Mouse (Mus musculus) embryonic facial prominence, embryonic 12.5 days (tissue): ENCODE measurements around the gene Cfap54. TPM values are rescaled to one million over a fixed set of nuclear protein-coding genes. Genes with fewer than 3 reads are reported as not detected.

Experiments used
- ATAC-seq: fragments of 200-750 bp; cut with Nextera tagmentation; 2 replicates; pipeline ENCODE4 v1.8.0; 2017; ENCODE audit not compliant: insufficient number of reproducible peaks, insufficient read depth, low FRiP score, low TSS enrichment
- H3K27ac ChIP-seq: fragments of 300-500 bp; sonication (generic); 2 replicates; pipeline ENCODE4 v1.5.1; 2016; ENCODE audit warnings: mild to moderate bottlenecking
- H3K27me3 ChIP-seq: fragments of 300-500 bp; sonication (generic); 2 replicates; pipeline ENCODE4 v1.6.1; 2016; ENCODE audit warnings: mild to moderate bottlenecking, moderate library complexity
- H3K36me3 ChIP-seq: fragments of 300-500 bp; sonication (generic); 2 replicates; pipeline ENCODE4 v1.6.1; 2016; ENCODE audit warnings: mild to moderate bottlenecking
- H3K4me1 ChIP-seq: fragments of 300-500 bp; sonication (generic); 2 replicates; pipeline ENCODE4 v1.6.1; 2016
- H3K4me2 ChIP-seq: fragments of 300-500 bp; sonication (generic); replicated peaks from 2 replicates; pipeline ENCODE4 v1.6.1; 2016; ENCODE audit warnings: mild to moderate bottlenecking, moderate library complexity
- H3K4me3 ChIP-seq: fragments of 300-500 bp; sonication (generic); 2 replicates; pipeline ENCODE4 v1.5.1; 2016; ENCODE audit warnings: mild to moderate bottlenecking
- H3K9ac ChIP-seq: fragments of 300-500 bp; sonication (generic); 2 replicates; pipeline ENCODE4 v1.6.1; 2016; ENCODE audit warnings: mild to moderate bottlenecking, moderate library complexity
- H3K9me3 ChIP-seq: fragments of 300-500 bp; sonication (generic); 2 replicates; pipeline ENCODE4 v1.6.1; 2016; ENCODE audit warnings: mild to moderate bottlenecking, moderate library complexity
- WGBS: fragments of 180-500 bp; shearing (Covaris S2); methylation state at CpG from one replicate; pipeline ENCODE4 v1.1.7; 2016; 5-methylcytosine and 5-hydroxymethylcytosine counted together
- polyA plus RNA-seq: library from polyadenylated mRNA; unstranded; fragments of >200 nt; fragmentation: Nextera tagmentation; extraction: Ambion mirVana; gene quantifications from 2 replicates; pipeline ENCODE4 v1.2.1, GENCODE M21; 2016

Cfap54 gene
- polyA plus RNA-seq, 1 experiment from 2014 or later, result 0.28 TPM

DNA sequence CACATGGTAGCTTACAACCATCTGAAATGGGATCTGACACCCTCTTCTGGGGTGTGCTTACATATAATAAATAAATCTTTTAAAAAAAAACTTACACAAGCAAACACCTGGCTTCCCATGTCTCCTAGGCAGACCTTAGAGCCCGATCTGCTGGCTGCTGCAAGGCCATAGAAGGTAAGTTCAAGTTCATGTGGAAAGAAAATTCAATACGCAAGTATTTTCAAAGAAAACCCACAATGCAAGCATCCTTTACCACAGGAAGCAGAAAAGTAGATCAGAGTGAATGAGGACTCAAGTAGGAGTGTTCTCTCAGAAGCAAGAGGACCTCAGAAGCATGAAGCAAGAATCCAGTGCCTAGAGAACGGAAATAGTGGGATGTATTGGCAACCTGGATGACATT, 39.6 kb downstream of the Cfap54 start:
- 82% methylated on average over 3 of the region's 3 CpGs for WGBS
- Histone ChIP-seq H3K36me3 (no peaks in the 10 kb centered on the region), H3K4me1 (0 out of 2 replicates have a peak, but pooled peaks cover 3% of the 10 kb centered on the region), H3K27ac (no peak overlapping the region), H3K9me3 (no peaks in the 10 kb centered on the region), H3K4me2 (no peak overlapping the region), H3K27me3 (no peaks in the 10 kb centered on the region), H3K9ac (no peak overlapping the region), H3K4me3 (no peak overlapping the region)
- no peak for ATAC-seq

DNA sequence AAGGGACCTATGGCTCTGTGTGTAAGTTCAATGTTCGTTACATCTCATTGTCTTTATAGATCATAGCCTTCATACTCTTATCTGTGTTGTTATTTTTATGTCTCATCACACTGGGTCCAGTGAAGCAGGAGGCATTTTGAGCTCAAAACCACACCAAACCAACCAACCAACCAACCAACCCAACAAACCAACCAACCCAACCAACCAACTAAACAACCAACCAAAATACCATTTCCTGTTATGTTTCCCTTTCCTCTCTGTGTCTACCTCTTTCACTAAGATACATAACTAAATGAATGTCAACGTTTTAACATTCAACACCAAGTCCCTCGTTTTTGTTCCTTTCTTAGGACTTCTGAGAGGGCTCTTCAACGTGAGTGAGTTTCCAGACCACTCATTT, 40.0 kb downstream of the Cfap54 start:
- Histone ChIP-seq H3K4me3 (no peak overlapping the region), H3K9me3 (no peaks in the 10 kb centered on the region), H3K9ac (no peak overlapping the region), H3K4me1 (0 out of 2 replicates have a peak, but pooled peaks cover 3% of the 10 kb centered on the region), H3K36me3 (no peaks in the 10 kb centered on the region), H3K27me3 (no peaks in the 10 kb centered on the region), H3K27ac (no peak overlapping the region), H3K4me2 (no peak overlapping the region)
- 71% methylated on average over 4 of the region's 4 CpGs for WGBS
- ATAC-seq, result no peak

DNA sequence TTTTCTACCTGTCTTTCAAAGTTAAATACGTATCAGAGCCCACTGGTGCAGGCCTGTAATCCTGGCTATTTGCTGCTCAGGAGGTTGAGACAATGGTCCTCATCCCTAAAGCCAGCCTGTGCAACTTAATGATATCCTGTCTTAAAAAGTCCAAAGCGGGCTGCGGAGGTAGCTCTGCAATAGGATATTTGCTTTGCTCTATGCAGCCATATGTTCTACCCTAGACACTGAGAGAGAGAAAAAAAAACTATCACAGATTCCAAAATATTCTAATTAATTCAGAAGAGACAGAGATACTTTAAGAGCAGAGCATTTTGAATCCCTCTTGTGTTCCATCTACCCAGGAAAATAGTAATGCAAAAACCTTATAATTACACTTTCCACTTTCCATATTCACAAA, 44.9 kb downstream of the Cfap54 start:
- 76% methylated on average over 3 of the region's 3 CpGs for WGBS

DNA sequence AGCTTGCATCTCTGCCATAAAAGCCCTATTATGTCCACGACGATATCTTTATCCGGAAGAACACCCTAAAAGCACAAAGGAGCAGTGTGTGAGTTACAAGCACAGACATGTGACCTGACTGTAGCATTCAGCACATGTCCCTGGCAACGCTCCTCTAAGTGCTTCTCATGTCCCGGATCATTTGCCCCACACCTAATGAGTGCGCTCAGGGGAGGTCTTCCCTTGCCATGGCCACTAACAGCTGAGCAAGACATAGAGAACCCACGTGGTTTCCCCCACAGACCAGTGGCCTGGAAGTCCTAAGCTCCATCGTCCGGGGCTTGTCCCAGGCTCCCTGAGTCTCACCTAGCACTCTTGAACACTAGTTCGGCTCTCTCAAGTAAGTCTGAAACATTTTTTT, 45.9 kb downstream of the Cfap54 start:
- no peaks in the 10 kb centered on the region for H3K27me3 ChIP-seq
- H3K4me3 ChIP-seq, result no peak overlapping the region
- no peaks in the 10 kb centered on the region for H3K9me3 ChIP-seq
- no peak for ATAC-seq
- H3K4me1 ChIP-seq, result 0 out of 2 replicates have a peak, but pooled peaks cover 3% of the 10 kb centered on the region
- 54% methylated on average over 10 of the region's 10 CpGs for WGBS
- H3K4me2 ChIP-seq, result no peak overlapping the region
- H3K27ac ChIP-seq, result no peak overlapping the region
- H3K36me3 ChIP-seq, result no peaks in the 10 kb centered on the region
- no peak overlapping the region for H3K9ac ChIP-seq

More for the DNA sequence above, 44.9 kb downstream of the Cfap54 start:
- Histone ChIP-seq H3K27me3 (no peaks in the 10 kb centered on the region), H3K4me3 (no peak overlapping the region), H3K4me1 (0 out of 2 replicates have a peak, but pooled peaks cover 3% of the 10 kb centered on the region), H3K36me3 (no peaks in the 10 kb centered on the region), H3K9me3 (no peaks in the 10 kb centered on the region), H3K4me2 (no peak overlapping the region), H3K9ac (no peak overlapping the region), H3K27ac (no peak overlapping the region)
- no peak for ATAC-seq

DNA sequence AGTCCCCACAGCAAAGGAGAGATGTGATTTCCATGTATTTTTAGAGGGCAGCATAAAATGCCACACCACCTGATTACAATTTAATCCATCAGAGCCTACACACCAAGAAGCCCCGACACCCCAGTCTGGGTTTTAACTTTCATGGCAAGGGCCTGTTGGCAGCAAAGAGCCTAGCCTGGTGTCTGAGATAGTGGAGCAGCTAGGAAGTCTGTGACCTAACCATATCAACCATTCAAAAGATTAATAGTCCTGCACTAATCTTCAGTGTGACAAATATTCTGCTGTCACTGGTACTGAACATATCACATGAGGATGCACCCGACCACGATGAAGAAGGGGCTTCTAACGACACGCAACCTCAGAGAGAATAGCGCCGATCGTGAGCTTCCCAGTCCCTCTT, 58.1 kb downstream of the Cfap54 start:
- Histone ChIP-seq H3K27ac (no peak overlapping the region), H3K4me1 (0 out of 2 replicates have a peak, but pooled peaks cover 4% of the 10 kb centered on the region), H3K4me2 (no peak overlapping the region), H3K9me3 (no peaks in the 10 kb centered on the region), H3K4me3 (no peak overlapping the region), H3K9ac (no peak overlapping the region), H3K27me3 (no peaks in the 10 kb centered on the region), H3K36me3 (no peaks in the 10 kb centered on the region)
- WGBS, result 75% methylated on average over 8 of the region's 8 CpGs
- no peak for ATAC-seq

DNA sequence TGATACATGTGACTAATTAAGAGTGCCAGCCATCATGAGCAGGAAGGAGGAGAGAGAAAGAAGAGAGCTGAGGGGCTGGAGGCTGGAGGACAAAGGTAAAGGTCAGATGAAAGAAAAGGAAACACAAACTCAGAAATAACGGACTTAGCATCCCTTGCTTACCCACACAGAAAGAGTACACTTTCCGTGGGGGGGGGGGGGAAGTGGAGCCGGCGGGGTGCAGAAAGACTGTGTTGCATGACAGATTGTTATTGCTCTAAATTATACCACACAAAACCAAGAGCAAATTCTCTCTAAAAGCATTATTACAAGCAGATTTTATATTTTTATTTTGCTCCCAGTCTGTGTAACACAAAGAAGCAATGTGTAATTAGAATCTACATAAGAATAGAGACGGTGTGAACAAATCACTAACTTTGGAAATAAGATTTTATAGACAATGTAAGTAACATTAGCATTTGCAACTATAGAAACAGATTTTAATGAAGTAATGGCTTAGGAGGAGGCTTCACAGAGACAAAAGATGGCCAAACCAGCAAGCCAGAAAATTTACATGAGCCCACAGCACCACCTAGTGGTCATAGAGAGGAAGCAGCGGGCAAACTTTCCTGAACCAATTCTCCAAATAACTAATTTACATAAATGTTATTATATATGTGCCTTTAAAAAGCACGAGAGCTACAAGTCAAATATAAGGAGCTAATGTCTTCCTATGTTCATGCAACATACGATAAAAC, 67.2 kb downstream of the Cfap54 start:
- Histone ChIP-seq H3K9me3 (no peaks in the 10 kb centered on the region; the same call in 1 of the 2 replicates), H3K27me3 (no peaks in the 10 kb centered on the region), H3K4me3 (no peak overlapping the region), H3K9ac (no peak overlapping the region), H3K36me3 (no peaks in the 10 kb centered on the region), H3K4me2 (no peak overlapping the region), H3K27ac (no peak overlapping the region), H3K4me1 (no peaks in the 10 kb centered on the region)
- WGBS, result 36% methylated on average over 8 of the region's 8 CpGs
- no peak for ATAC-seq

DNA sequence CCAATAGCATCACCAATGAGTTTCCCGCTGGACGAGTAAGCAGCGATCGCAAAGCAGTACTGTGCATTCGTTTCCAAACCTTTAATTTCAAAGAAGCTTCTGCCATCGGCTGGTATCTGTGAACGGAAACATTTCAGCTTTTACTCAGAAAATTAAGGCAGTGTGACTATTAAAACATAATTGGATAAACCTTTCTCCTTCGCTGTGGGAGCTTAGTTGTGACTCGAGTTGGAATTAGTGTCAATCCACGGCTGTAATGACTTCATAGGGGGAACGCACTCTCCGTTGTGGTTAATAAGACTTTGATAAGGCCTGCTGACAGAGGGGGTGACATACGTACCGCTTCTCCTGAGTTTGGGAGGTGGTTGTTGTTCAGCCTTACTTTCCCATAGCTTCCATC, 70.3 kb downstream of the Cfap54 start:
- 81% methylated on average over 14 of the region's 14 CpGs for WGBS
- Histone ChIP-seq H3K9me3 (no peaks in the 10 kb centered on the region; the same call in 1 of the 2 replicates), H3K27ac (no peak overlapping the region), H3K27me3 (no peaks in the 10 kb centered on the region), H3K36me3 (no peaks in the 10 kb centered on the region), H3K4me3 (no peak overlapping the region), H3K4me1 (no peaks in the 10 kb centered on the region), H3K9ac (no peak overlapping the region), H3K4me2 (no peak overlapping the region)
- no peak for ATAC-seq

DNA sequence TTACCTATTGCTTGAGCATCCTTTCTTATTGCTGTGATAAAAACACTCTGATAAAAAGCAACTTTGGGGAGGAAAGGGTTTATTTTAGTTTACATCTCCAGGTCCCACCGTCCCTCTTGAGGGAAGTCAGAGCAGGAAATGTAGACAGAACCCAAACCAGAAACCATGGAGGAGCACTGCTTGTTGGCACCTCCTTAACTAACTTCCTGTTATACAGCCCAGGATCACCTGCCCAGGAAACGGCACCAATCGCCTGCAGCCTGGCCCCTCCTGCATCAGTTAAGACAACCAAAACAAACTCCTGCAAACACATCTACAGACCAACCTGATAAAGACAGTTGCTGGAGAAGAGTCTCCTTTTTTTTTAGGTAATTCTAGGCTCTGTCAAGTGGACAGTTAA, 74.4 kb downstream of the Cfap54 start:
- Histone ChIP-seq H3K4me1 (no peaks in the 10 kb centered on the region), H3K9me3 (no peaks in the 10 kb centered on the region), H3K9ac (no peak overlapping the region), H3K36me3 (no peaks in the 10 kb centered on the region), H3K4me2 (no peak overlapping the region), H3K27me3 (no peaks in the 10 kb centered on the region), H3K27ac (no peak overlapping the region), H3K4me3 (no peak overlapping the region)
- ATAC-seq, result no peak
- 63% methylated on average over 3 of the region's 3 CpGs for WGBS

DNA sequence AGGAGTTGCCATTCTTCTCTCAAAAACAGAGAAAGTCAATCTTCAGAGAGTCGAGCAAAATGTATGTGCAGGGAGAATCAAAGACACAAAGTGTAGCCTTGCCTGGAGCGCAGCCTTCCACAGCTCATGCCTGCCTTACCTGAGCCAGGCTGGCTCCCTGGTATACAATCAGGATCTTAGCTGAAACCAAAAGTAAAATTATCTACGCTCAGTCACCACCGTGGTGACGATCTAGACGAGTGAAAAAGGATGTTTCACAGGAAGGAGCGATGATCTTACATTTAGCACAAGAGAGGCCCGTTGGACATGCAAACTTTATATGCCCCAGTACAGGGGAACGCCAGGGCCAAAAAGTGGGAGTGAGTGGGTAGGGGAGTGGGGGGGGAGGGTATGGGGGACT, 75.0 kb downstream of the Cfap54 start:
- WGBS, result 82% methylated on average over 9 of the region's 9 CpGs
- no peak overlapping the region for H3K9ac ChIP-seq
- H3K4me1 ChIP-seq, result no peaks in the 10 kb centered on the region
- no peaks in the 10 kb centered on the region for H3K27me3 ChIP-seq
- no peak for ATAC-seq
- H3K4me2 ChIP-seq, result no peak overlapping the region
- no peak overlapping the region for H3K27ac ChIP-seq
- H3K4me3 ChIP-seq, result no peak overlapping the region
- no peaks in the 10 kb centered on the region for H3K9me3 ChIP-seq
- no peaks in the 10 kb centered on the region for H3K36me3 ChIP-seq

DNA sequence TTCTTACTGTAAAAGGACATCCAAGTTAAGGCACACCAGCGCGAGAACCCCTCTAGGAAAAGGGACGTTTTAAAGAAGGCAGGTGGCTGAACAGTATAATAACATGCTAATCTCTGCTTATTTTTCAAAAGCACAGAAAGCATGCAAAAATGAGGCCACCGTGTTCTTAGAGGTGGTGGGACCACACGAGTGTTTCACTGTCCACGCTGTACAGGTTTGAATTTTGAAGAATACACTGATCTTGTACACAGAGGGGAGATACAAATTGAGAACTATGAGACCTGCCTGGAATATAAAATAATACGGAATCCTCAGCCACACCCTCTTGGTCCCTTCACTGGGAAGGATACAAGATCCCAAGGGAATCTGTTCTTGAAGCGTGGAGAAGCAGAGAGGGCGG, 82.9 kb downstream of the Cfap54 start:
- 84% methylated on average over 9 of the region's 9 CpGs for WGBS
- no peak overlapping the region for H3K27ac ChIP-seq
- no peak for ATAC-seq
- H3K4me1 ChIP-seq, result no peaks in the 10 kb centered on the region
- no peaks in the 10 kb centered on the region for H3K9me3 ChIP-seq
- no peak overlapping the region for H3K4me2 ChIP-seq
- H3K27me3 ChIP-seq, result no peaks in the 10 kb centered on the region
- H3K9ac ChIP-seq, result no peak overlapping the region
- H3K36me3 ChIP-seq, result no peaks in the 10 kb centered on the region
- H3K4me3 ChIP-seq, result no peak overlapping the region

DNA sequence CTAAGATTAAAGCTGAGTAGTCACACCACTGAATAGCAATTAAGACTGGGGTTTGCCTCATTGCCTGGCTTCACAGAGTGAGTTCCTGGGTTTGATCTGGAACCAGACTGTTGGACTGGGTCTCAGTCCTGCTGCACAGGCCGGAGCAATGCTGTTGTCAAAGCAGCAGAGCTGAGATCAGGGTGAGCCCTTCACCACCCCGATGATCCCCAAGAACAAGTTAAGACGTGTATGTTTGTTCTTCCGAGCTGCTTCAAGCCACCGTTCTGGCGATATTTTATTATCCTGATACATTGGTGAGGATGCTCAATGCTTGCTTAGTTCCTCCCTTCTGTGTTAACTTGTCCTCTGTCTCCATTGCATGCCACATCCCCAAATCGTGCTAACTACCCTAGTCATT, 86.2 kb downstream of the Cfap54 start:
- Histone ChIP-seq H3K36me3 (no peaks in the 10 kb centered on the region), H3K27me3 (no peaks in the 10 kb centered on the region), H3K4me3 (no peak overlapping the region), H3K9ac (no peak overlapping the region), H3K27ac (no peak overlapping the region), H3K9me3 (no peaks in the 10 kb centered on the region), H3K4me1 (no peaks in the 10 kb centered on the region), H3K4me2 (no peak overlapping the region)
- 88% methylated on average over 7 of the region's 7 CpGs for WGBS
- ATAC-seq, result no peak

DNA sequence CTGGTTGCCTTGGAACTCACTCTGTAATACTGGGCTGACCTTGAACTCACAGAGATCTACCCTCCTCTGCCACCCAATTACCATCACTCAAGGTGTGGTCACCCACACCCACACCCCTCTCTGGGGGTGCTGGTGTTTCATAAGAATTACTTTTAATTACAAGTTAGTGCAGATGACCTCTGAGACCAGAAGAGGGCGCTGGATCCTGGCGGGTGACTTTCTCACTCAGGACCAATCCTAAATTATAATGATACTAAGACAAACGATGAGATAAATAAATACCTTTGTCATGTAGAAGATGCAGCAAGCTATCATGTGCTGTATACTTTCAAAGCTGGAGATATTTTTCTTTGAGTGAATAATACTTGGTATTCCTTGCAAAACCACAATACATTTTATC, 87.1 kb downstream of the Cfap54 start:
- H3K4me2 ChIP-seq, result no peak overlapping the region

More for the DNA sequence above, 87.1 kb downstream of the Cfap54 start:
- ATAC-seq, result no peak
- no peaks in the 10 kb centered on the region for H3K9me3 ChIP-seq
- H3K36me3 ChIP-seq, result no peaks in the 10 kb centered on the region
- 59% methylated on average over 3 of the region's 3 CpGs for WGBS
- H3K4me1 ChIP-seq, result no peaks in the 10 kb centered on the region
- no peak overlapping the region for H3K27ac ChIP-seq
- H3K27me3 ChIP-seq, result no peaks in the 10 kb centered on the region
- H3K4me3 ChIP-seq, result no peak overlapping the region
- H3K9ac ChIP-seq, result no peak overlapping the region
